ENCODE assay signal across 26 mouse cellular contexts in the genomic region with DNA sequence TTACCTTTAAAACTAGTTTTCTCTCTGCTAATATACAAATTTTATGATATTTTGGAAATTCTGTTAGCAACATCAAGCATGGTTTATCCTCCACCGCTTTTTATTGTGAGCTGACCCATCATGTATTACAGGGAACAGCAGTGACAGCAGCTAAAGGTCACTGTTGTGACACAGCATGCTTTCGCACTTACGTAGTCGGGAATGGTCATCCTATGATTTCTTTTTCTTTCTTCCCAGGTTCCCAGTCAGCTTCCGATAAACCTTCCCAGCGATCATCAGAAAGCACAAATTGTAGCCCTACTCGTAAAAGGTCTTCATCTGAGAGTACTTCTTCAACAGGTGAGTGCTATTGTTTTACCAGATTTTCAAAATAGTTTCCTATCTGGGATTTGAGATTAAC. TPM values are rescaled to one million over a fixed set of nuclear protein-coding genes. Genes with fewer than 3 reads are reported as not detected.
DNase-seq lines count a peak whose midpoint lies in the region; ATAC-seq and TF ChIP-seq lines count a peak whose summit lies in the region.
"Had no signal": no experiment of that assay in that cellular context is flagged by ENCODE, and none has a peak within 500 bp of the region (broad histone marks: within the 10 kb centered on the region; RNA-seq: fewer than 3 reads in every experiment).

No protein-coding gene starts in this region.

- ATAC-seq in liver, postnatal 0 days = no peak
- ATAC-seq: CD4-positive, CD25-positive, alpha-beta regulatory T cell, adult 4 months; forebrain, embryonic 15.5 days; forebrain, postnatal 0 days; Patski had no signal

- DNase-seq in adrenal gland, adult (ENCODE audit: inconsistent age in 2 of 2, low spot score in 1 of 2) = peak; percentile 56 to 71
- no peak for DNase-seq in adrenal gland, postnatal 4 days (ENCODE audit: low spot score in 2 of 2)
- peak; percentile 23 for DNase-seq in adrenal gland, postnatal 10 days
- peak; percentile 21 for DNase-seq in adrenal gland, postnatal 25 days
- DNase-seq in liver, postnatal 0 days = no peak
- no peak for DNase-seq in T-cell, adult 2 months (ENCODE audit: low spot score)
- no peak for DNase-seq in thymus, adult 18-20 months
- DNase-seq: B cell, adult 2 months; cerebellum, adult 11 months; cerebellum, adult 18-20 months; cerebellum, adult 8-10 months; cerebellum, adult 9-11 months; cerebellum, postnatal 14 days; cerebellum, postnatal 36 days; embryo, embryonic 11 days; forebrain, postnatal 0 days had no signal

- no peaks in the 10 kb centered on the region for H3K27me3 ChIP-seq in liver, postnatal 0 days (ENCODE audit: insufficient read depth, low read length)
- H3K27me3 ChIP-seq: CH12.LX; embryonic facial prominence, embryonic 13.5 days; embryonic facial prominence, embryonic 15.5 days; forebrain, embryonic 12.5 days; forebrain, embryonic 15.5 days; Patski had no signal

- no peak for TF ChIP-seq EP300 in liver, postnatal 0 days (IDR thresholded peaks at IDR 0.05; ENCODE audit: low read depth)

- H3K27ac ChIP-seq in liver, postnatal 0 days (ENCODE audit: low read depth) = no peak overlapping the region
- H3K27ac ChIP-seq: embryonic facial prominence, embryonic 13.5 days; embryonic facial prominence, embryonic 15.5 days; forebrain, embryonic 10.5 days; forebrain, embryonic 12.5 days; forebrain, embryonic 15.5 days had no signal

- H3K9me3 ChIP-seq in liver, postnatal 0 days (ENCODE audit: low read length) = no peaks in the 10 kb centered on the region
- H3K9me3 ChIP-seq: embryonic facial prominence, embryonic 13.5 days; embryonic facial prominence, embryonic 15.5 days; forebrain, embryonic 10.5 days; forebrain, embryonic 12.5 days; forebrain, embryonic 15.5 days; G1E had no signal

- no peak overlapping the region for H3K4me3 ChIP-seq in liver, postnatal 0 days (ENCODE audit: low read depth, low read length)
- H3K4me3 ChIP-seq: embryonic facial prominence, embryonic 13.5 days; embryonic facial prominence, embryonic 15.5 days; erythroblast, embryonic 14.5 days; forebrain, embryonic 10.5 days; forebrain, embryonic 12.5 days; forebrain, embryonic 15.5 days had no signal

- WGBS in liver, postnatal 0 days (ENCODE audit: insufficient replicate concordance) = 94% methylated on average over 7 of the region's 7 CpGs

- no peak overlapping the region for H3K9ac ChIP-seq in liver, postnatal 0 days (replicated peaks)
- H3K9ac ChIP-seq: embryonic facial prominence, embryonic 13.5 days; embryonic facial prominence, embryonic 15.5 days; forebrain, embryonic 12.5 days; forebrain, embryonic 15.5 days; forebrain, postnatal 0 days had no signal

- no peak overlapping the region for H3K4me2 ChIP-seq in liver, postnatal 0 days (ENCODE audit: low read depth, low read length)
- H3K4me2 ChIP-seq: embryonic facial prominence, embryonic 13.5 days; embryonic facial prominence, embryonic 15.5 days; forebrain, embryonic 12.5 days; forebrain, embryonic 15.5 days had no signal

- TF ChIP-seq CTCF in liver, postnatal 0 days (IDR thresholded peaks at IDR 0.05; ENCODE audit: low read depth) = no peak

- H3K4me1 ChIP-seq in liver, postnatal 0 days (ENCODE audit: insufficient read depth) = no peaks in the 10 kb centered on the region
- H3K4me1 ChIP-seq: embryonic facial prominence, embryonic 13.5 days; embryonic facial prominence, embryonic 15.5 days; forebrain, embryonic 10.5 days; forebrain, embryonic 12.5 days; forebrain, embryonic 15.5 days had no signal

- peaks cover 51% of the 10 kb centered on the region for H3K36me3 ChIP-seq in liver, postnatal 0 days (replicated peaks; ENCODE audit: insufficient read depth, low read length)

RNA-seq across cellular contexts. Expression of a gene that starts 50.6 kb away (rescaled TPM):
- 100 to 1,000 TPM; 115 to 118 TPM for total RNA-seq in adrenal gland, postnatal 4 days (2021)
- 100 to 1,000 TPM; 114 to 128 TPM for total RNA-seq in adrenal gland, postnatal 10 days (2021)
- total RNA-seq in adrenal gland, postnatal 25 days (2021) = 119 and 141 TPM in 2 replicates
- 59.1 and 60.9 TPM in 2 replicates for polyA plus RNA-seq in liver, postnatal 0 days (2015; fragmentation: Nextera tagmentation; extraction: Ambion mirVana)

RNA-seq across cellular contexts. Expression of a gene that starts 51.1 kb away (rescaled TPM):
- 10 to 100 TPM; 47.3 to 51.6 TPM for total RNA-seq in adrenal gland, postnatal 4 days (2021)
- total RNA-seq in adrenal gland, postnatal 10 days (2021) = 10 to 100 TPM; 34.4 to 44.4 TPM
- 59.8 and 60.5 TPM in 2 replicates for total RNA-seq in adrenal gland, postnatal 25 days (2021)
- 3.7 and 4.1 TPM in 2 replicates for polyA plus RNA-seq in liver, postnatal 0 days (2015; fragmentation: Nextera tagmentation; extraction: Ambion mirVana)

Comparison
In these comparisons a context has a peak if more than half of its experiments do, and no peak if none do; other contexts are left out.
1. DNase-seq: peak in adrenal gland, adult (2 of 2), adrenal gland, postnatal 10 days (single experiment) and adrenal gland, postnatal 25 days (single experiment); none in adrenal gland, postnatal 4 days (0 of 2), liver, postnatal 0 days (single experiment), T-cell, adult 2 months (single experiment) and thymus, adult 18-20 months (0 of 2).